Mouse (Mus musculus): ENCODE measurements around the gene Tmem143.

DNA sequence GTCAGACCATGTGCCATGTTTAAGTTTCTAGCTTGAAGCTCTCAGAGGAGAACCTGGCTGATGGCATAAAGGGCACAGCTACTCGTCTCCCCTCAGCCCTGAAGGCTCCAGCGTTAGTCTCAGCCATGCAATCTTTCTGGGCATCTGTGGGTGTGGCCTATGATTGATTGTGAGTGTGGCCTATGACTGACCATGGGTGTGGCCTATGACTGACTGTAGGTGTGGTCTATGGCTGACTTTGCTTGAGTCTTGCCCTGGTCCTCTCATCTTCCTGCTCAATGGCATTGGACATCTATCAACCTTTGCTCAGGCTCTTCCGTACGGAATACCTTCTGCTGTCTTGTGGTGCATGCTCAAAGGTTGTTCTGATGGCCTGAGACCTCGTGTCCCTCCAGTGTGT is 4.8 kb downstream of the Tmem143 start:
- TF ChIP-seq CTCF (IDR thresholded peaks at IDR 0.05; ENCODE audit: control insufficient read depth, insufficient read depth, insufficient read length) (no peak), USF1 (IDR thresholded peaks at IDR 0.05; ENCODE audit: low read depth) (no peak), MYOG (IDR thresholded peaks at IDR 0.05; ENCODE audit: control insufficient read depth, extremely low read depth, insufficient read length) (no peak), CEBPB (IDR thresholded peaks at IDR 0.05; ENCODE audit: low read depth) (no peak)
